In genomic region chr5:57714621-57715523, GRCm38 (mm10) we compare ENCODE assay signal across 8 mouse cellular contexts. TPM values are rescaled to one million over a fixed set of nuclear protein-coding genes. Genes with fewer than 3 reads are reported as not detected.
DNase-seq lines count a peak whose midpoint lies in the region; ATAC-seq and TF ChIP-seq lines count a peak whose summit lies in the region.

No protein-coding gene starts in this region.

- no peak overlapping the region for H3K27ac ChIP-seq in ES-E14 (ENCODE audit: insufficient read depth, low read depth, low read length, poor library complexity, severe bottlenecking)
- peak overlapping the region; percentile 88 for H3K27ac ChIP-seq in forebrain, postnatal 0 days (ENCODE audit: low read depth, low read length)
- peak overlapping the region; percentile 89 for H3K27ac ChIP-seq in hindbrain, embryonic 10.5 days

- in situ Hi-C loops in ES-E14 (cut with MboI; ENCODE audit: low sequenced_read_pairs in 2 of 2, unreplicated experiment in 2 of 2), result no loop called here

- H3K9ac ChIP-seq in ES-E14 (ENCODE audit: insufficient read depth, low read depth, low read length, poor library complexity, severe bottlenecking), result no peak overlapping the region
- peak overlapping the region; percentile 70 for H3K9ac ChIP-seq in forebrain, postnatal 0 days

- peak; percentile 49 for ATAC-seq in forebrain, postnatal 0 days

- no peaks in the 10 kb centered on the region for H3K27me3 ChIP-seq in forebrain, postnatal 0 days (ENCODE audit: insufficient read depth, low read length)
- peaks cover 20% of the 10 kb centered on the region for H3K27me3 ChIP-seq in hindbrain, embryonic 10.5 days (ENCODE audit: insufficient read depth, poor library complexity, severe bottlenecking)

- peak overlapping the region; percentile 61 to 65 for H3K4me3 ChIP-seq in ES-E14 (ENCODE audit: insufficient read depth in 1 of 2, low read depth in 1 of 2, low read length in 2 of 2, poor library complexity in 1 of 2, severe bottlenecking in 1 of 2)
- H3K4me3 ChIP-seq in forebrain, postnatal 0 days (ENCODE audit: low read depth, low read length), result peak overlapping the region; percentile 70
- H3K4me3 ChIP-seq in hindbrain, embryonic 10.5 days, result peak overlapping the region; percentile 69

- DNase-seq in ES-E14 (ENCODE audit: low read depth, low spot score), result no peak
- peak; percentile 28 to 43 for DNase-seq in cerebellum, adult 18-20 months
- DNase-seq in forebrain, postnatal 0 days, result peak; percentile 77
- DNase-seq in hindbrain, embryonic 10.5 days (ENCODE audit: low spot score), result peak; percentile 83
- peak; percentile 45 to 53 for DNase-seq in layer of hippocampus, postnatal 25 days (ENCODE audit: extremely low spot score in 1 of 2, low spot score in 1 of 2)
- peak; percentile 9 for DNase-seq in lung, postnatal 14 days
- DNase-seq in retina, postnatal 7 days (ENCODE audit: low read depth, low spot score), result peak; percentile 31
- peak; percentile 52 for DNase-seq in urinary bladder, postnatal 25 days (ENCODE audit: low spot score)

- H3K36me3 ChIP-seq in ES-E14 (ENCODE audit: control insufficient read depth, insufficient read depth, low read length, poor library complexity, severe bottlenecking), result no peaks in the 10 kb centered on the region
- no peaks in the 10 kb centered on the region for H3K36me3 ChIP-seq in forebrain, postnatal 0 days (ENCODE audit: insufficient read depth)
- no peaks in the 10 kb centered on the region for H3K36me3 ChIP-seq in hindbrain, embryonic 10.5 days

- no peaks in the 10 kb centered on the region for H3K9me3 ChIP-seq in ES-E14 (ENCODE audit: control insufficient read depth, insufficient read depth, low read depth, low read length)
- H3K9me3 ChIP-seq in forebrain, postnatal 0 days (ENCODE audit: low read length), result no peaks in the 10 kb centered on the region
- no peaks in the 10 kb centered on the region for H3K9me3 ChIP-seq in hindbrain, embryonic 10.5 days

- H3K4me1 ChIP-seq in ES-E14 (ENCODE audit: control insufficient read depth in 2 of 2, insufficient read depth in 2 of 2, low read length in 2 of 2, poor library complexity in 1 of 2), result peaks cover 0 to 5% of the 10 kb centered on the region in 2 experiments; a peak in 2 of 4 replicates
- no peaks in the 10 kb centered on the region for H3K4me1 ChIP-seq in forebrain, postnatal 0 days (ENCODE audit: insufficient read depth)
- peaks cover 11% of the 10 kb centered on the region for H3K4me1 ChIP-seq in hindbrain, embryonic 10.5 days (replicated peaks)

- H3K4me2 ChIP-seq in forebrain, postnatal 0 days (ENCODE audit: low read depth), result peak overlapping the region; percentile 90

- 1% methylated on average over 45 of the region's 45 CpGs for WGBS in forebrain, postnatal 0 days
- WGBS in hindbrain, embryonic 10.5 days, result under 1% methylated on average over 45 of the region's 45 CpGs

- peak; percentile 45 for TF ChIP-seq CTCF in forebrain, postnatal 0 days (IDR thresholded peaks at IDR 0.05; ENCODE audit: low read depth)

TF ChIP-seq in ES-E14, 5 proteins besides CTCF, POLR2A, EP300 and RAD21:
- TF ChIP-seq ZC3H11A (IDR thresholded peaks at IDR 0.05; ENCODE audit: borderline replicate concordance, low read depth, low read length) (no peak), HCFC1 (IDR thresholded peaks at IDR 0.05; ENCODE audit: borderline replicate concordance, insufficient read depth, low read length) (no peak), CHD2 (IDR thresholded peaks at IDR 0.05; ENCODE audit: low read depth, low read length) (no peak), MAFK (IDR thresholded peaks at IDR 0.05; ENCODE audit: insufficient read depth, low read depth, low read length) (no peak), ZNF384 (IDR thresholded peaks at IDR 0.05; ENCODE audit: low read depth, low read length) (no peak)

RNA-seq across cellular contexts. Expression of gene Pcdh7, which starts 2.9 kb away (rescaled TPM):
- 1.4 and 11.9 TPM in 2 replicates for total RNA-seq in ES-E14 (2012; rRNA removed)
- 84.7 and 89.3 TPM in 2 replicates for total RNA-seq in forebrain, postnatal 0 days (2014; rRNA removed)
- polyA plus RNA-seq in forebrain, postnatal 0 days (2015; fragmentation: Nextera tagmentation; extraction: Ambion mirVana), result 12.7 and 15.5 TPM in 2 replicates
- 4.2 and 6.3 TPM in 2 replicates for polyA plus RNA-seq in hindbrain, embryonic 10.5 days (2016; fragmentation: Nextera tagmentation; extraction: Ambion mirVana)
- total RNA-seq in layer of hippocampus, postnatal 25 days (2021), result 10 to 100 TPM; 58.4 to 69.8 TPM
